Mouse (Mus musculus) kidney, postnatal 0 days (tissue): Measurements from ENCODE around the gene Dmd. TPM values are rescaled to one million over a fixed set of nuclear protein-coding genes. Genes with fewer than 3 reads are reported as not detected.

Experiments used
- ATAC-seq: fragments of 200-750 bp; cut with Nextera tagmentation; replicated peaks from 2 replicates; pipeline ENCODE4 v1.8.0; 2017; ENCODE audit warnings: low read depth, moderate number of reproducible peaks, moderate TSS enrichment, moderate library complexity; ENCODE audit not compliant: low FRiP score
- DNase-seq: peaks from one replicate; pipeline ENCODE4 v3.0.0-alpha.2; 2016; ENCODE audit warnings: low spot score
- H3K27ac ChIP-seq: fragments of 300-500 bp; sonication (generic); 2 replicates; pipeline ENCODE4 v1.5.1; 2014; ENCODE audit warnings: mild to moderate bottlenecking
- H3K27me3 ChIP-seq: fragments of 300-500 bp; sonication (generic); 2 replicates; pipeline ENCODE4 v1.6.1; 2014; ENCODE audit warnings: low read length, mixed read lengths; ENCODE audit not compliant: insufficient read depth
- H3K36me3 ChIP-seq: fragments of 300-500 bp; sonication (generic); 2 replicates; pipeline ENCODE4 v1.6.1; 2014; ENCODE audit warnings: low read length, mixed read lengths; ENCODE audit not compliant: insufficient read depth
- H3K4me1 ChIP-seq: fragments of 300-500 bp; sonication (generic); replicated peaks from 2 replicates; pipeline ENCODE4 v1.6.1; 2014; ENCODE audit warnings: antibody characterized with exemption, low read length, mixed read lengths; ENCODE audit not compliant: insufficient read depth
- H3K4me2 ChIP-seq: fragments of 300-500 bp; sonication (generic); 2 replicates; pipeline ENCODE4 v1.6.1; 2014; ENCODE audit warnings: mild to moderate bottlenecking, low read length, moderate library complexity, mixed read lengths
- H3K4me3 ChIP-seq: fragments of 300-500 bp; sonication (generic); replicated peaks from 2 replicates; pipeline ENCODE4 v1.5.1; 2014; ENCODE audit warnings: low read depth, low read length
- H3K9ac ChIP-seq: fragments of 300-500 bp; sonication (generic); 2 replicates; pipeline ENCODE4 v1.6.1; 2014; ENCODE audit warnings: low read depth, low read length
- H3K9me3 ChIP-seq: fragments of 300-500 bp; sonication (generic); replicated peaks from 2 replicates; pipeline ENCODE4 v1.6.1; 2016; ENCODE audit warnings: low read length, inconsistent platforms, mixed read lengths
- CTCF ChIP-seq: IDR thresholded peaks from 2 replicates; pipeline ENCODE4 v1.5.1; 2016; ENCODE audit warnings: antibody characterized with exemption, low read depth, mild to moderate bottlenecking, moderate library complexity
- WGBS: fragments of 180-500 bp; shearing (Covaris S2); extraction: QIAGEN DNeasy Blood & Tissue Kit; methylation state at CpG from one replicate; pipeline ENCODE4 v1.1.7; 2014; 5-methylcytosine and 5-hydroxymethylcytosine counted together
- polyA plus RNA-seq: library from polyadenylated mRNA; unstranded; fragments of >200 nt; fragmentation: Nextera tagmentation; extraction: Ambion mirVana; gene quantifications from 2 replicates; pipeline ENCODE4 v1.2.1, GENCODE M21; 2015

Gene Dmd
- polyA plus RNA-seq, 1 experiment from 2014 or later, result 16.4 TPM

DNA sequence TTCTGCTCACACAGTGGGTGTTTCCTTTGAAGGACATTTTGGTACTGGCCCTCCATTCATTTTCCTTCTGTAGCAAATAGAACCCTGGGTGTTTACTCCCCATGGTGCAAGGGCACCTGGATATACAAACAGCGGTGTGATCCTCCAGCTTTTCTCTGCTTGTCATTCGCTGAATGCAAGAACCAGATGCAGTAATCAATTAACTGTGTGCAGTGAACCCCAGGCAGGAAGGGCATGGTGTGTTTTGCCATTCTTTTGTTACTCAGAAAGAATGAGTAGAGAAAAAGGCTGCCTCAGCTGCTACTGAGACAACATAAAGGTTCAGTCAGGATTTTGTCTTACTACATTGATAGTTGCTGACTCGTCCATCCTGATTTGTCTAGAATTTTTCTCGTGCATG is 1799.0 kb downstream of the Dmd start:
- no peak for TF ChIP-seq CTCF
- 51% methylated on average over 4 of the region's 4 CpGs for WGBS
- DNase-seq (no peak), ATAC-seq (no peak)
- Histone ChIP-seq H3K4me1 (no peaks in the 10 kb centered on the region), H3K9ac (no peak overlapping the region), H3K4me3 (no peak overlapping the region), H3K27me3 (no peaks in the 10 kb centered on the region), H3K36me3 (no peaks in the 10 kb centered on the region), H3K27ac (no peak overlapping the region), H3K4me2 (no peak overlapping the region), H3K9me3 (no peaks in the 10 kb centered on the region)

DNA sequence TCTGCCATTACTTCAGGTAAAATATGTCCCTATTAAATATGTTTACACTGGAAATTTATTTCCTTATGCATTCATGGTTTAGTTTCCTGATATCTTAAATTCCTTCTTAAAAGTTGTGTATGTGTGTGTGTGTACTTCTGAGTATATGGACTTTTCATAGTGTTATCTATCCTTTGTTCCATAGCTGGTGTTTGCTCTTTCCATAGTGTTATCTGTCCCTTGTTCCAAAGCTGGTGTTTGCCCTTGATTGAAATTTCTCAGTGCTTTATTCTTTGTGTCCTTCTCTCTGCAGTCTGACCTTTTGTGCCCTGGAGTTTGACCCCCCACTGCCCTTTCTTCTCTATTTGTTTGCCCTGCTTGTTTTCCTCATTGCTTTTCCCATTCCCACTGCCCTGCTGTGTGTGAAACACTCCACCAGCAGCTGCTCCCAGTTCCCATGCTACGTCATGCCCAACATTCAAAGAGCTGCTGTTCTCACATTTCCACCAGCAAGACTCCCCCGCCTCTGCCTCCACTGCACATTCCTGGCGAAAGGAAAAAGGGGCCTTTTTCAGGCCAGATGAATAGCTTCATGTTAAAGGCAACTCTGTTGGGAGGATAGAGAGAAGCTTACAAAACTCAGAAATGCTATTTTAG is 1911.5 kb downstream of the Dmd start:
- Histone ChIP-seq H3K36me3 (no peaks in the 10 kb centered on the region), H3K4me3 (no peak overlapping the region), H3K27me3 (no peaks in the 10 kb centered on the region), H3K27ac (no peak overlapping the region), H3K4me2 (no peak overlapping the region), H3K4me1 (no peaks in the 10 kb centered on the region), H3K9me3 (no peaks in the 10 kb centered on the region), H3K9ac (no peak overlapping the region)
- no peak for TF ChIP-seq CTCF
- WGBS, result 36% methylated on average over 3 of the region's 3 CpGs
- no peak; the same call in 1 of the 2 replicates for ATAC-seq
- DNase-seq, result peak; percentile 44

DNA sequence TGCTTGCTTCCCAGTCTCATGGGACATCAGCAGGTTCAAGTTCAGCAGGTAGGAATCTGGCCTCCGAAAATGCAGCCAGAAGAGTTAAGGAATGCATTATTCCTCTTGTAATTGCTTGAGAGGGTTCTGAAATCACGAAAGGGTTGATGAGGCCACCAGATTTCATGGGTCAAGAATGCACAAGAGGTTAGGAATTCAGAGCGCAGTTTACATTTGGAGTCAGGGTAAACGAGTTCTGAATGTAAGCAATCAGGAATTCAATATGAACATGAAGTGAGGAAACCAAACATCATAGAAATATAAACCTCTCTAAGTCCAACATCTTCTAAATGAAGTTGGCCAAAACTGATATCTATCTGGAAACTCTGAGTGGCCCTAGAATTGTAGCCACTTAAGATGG is 1924.4 kb downstream of the Dmd start:
- H3K36me3 ChIP-seq, result no peaks in the 10 kb centered on the region
- H3K27ac ChIP-seq, result no peak overlapping the region
- no peak for TF ChIP-seq CTCF
- WGBS, result 55% methylated on average over 4 of the region's 4 CpGs
- H3K9me3 ChIP-seq, result no peaks in the 10 kb centered on the region
- no peak for ATAC-seq
- DNase-seq, result no peak
- no peaks in the 10 kb centered on the region for H3K27me3 ChIP-seq
- H3K9ac ChIP-seq, result no peak overlapping the region
- no peak overlapping the region for H3K4me2 ChIP-seq
- H3K4me1 ChIP-seq, result no peaks in the 10 kb centered on the region
- H3K4me3 ChIP-seq, result no peak overlapping the region

DNA sequence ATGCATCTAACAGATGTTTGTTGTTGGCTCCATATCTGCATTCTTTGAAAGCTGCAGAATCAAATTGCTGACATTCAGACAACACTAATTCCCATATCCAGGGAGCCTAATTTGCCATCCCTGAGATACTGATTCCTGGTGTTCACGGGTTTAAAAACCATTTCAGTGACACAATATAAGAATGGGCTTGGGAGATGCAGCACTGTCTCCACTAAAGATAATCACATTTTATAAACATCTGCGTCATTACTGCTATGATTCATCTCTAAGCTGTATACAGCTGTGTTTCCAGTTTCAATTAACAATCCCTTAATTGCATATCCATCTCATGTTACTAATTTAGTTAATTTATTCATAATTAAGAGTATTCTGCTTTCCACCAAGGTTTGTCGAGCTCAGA is 1929.5 kb downstream of the Dmd start:
- H3K4me2 ChIP-seq, result no peak overlapping the region
- H3K4me3 ChIP-seq, result no peak overlapping the region
- no peak overlapping the region for H3K9ac ChIP-seq
- H3K36me3 ChIP-seq, result no peaks in the 10 kb centered on the region
- DNase-seq (no peak), ATAC-seq (no peak)
- WGBS, result 59% methylated on average over 3 of the region's 3 CpGs
- no peak overlapping the region for H3K27ac ChIP-seq
- H3K9me3 ChIP-seq, result no peaks in the 10 kb centered on the region
- TF ChIP-seq CTCF, result no peak
- H3K27me3 ChIP-seq, result no peaks in the 10 kb centered on the region
- H3K4me1 ChIP-seq, result no peaks in the 10 kb centered on the region

DNA sequence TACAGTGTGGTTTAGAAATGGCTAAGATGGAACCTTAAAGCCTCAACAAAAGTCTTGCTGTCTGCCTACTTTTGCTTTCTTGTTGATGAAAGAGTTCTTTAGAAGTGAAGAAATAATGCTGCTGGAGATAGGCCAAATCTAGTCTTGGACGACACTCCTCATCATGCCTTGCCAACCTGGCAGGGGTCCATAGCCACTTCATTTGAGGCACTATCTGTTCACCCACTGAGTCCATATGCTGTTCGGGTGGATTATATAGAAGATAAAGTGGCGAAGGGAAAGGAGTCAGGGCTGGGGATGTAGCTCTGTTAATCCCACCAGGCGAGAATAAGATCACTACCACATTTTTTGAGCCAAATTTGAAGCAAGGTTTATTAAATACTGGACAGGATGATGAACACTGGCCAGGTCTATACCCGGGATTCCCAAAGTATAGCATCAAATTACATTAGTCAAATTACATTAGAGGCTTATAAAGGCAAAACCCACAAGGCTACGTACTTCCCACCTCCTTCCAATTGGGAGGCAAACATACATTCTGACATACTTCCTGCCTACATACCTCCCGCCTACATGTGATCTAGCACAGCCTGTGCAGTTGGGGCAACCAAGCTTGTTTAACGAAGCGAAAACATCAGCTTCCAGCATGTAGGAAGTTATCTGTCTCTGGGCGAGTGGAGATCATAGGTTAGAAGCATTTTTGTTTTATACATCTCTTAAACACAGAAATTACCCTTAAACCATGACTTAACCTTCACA is 1984.2 kb downstream of the Dmd start:
- no peak overlapping the region for H3K27ac ChIP-seq
- DNase-seq, result no peak
- H3K9me3 ChIP-seq, result no peaks in the 10 kb centered on the region
- H3K4me3 ChIP-seq, result no peak overlapping the region
- no peak for TF ChIP-seq CTCF
- H3K27me3 ChIP-seq, result no peaks in the 10 kb centered on the region
- no peak overlapping the region for H3K4me2 ChIP-seq
- no peak for ATAC-seq
- no peak overlapping the region for H3K9ac ChIP-seq
- 79% methylated on average over 10 of the region's 10 CpGs for WGBS
- no peaks in the 10 kb centered on the region for H3K36me3 ChIP-seq
- H3K4me1 ChIP-seq, result no peaks in the 10 kb centered on the region

DNA sequence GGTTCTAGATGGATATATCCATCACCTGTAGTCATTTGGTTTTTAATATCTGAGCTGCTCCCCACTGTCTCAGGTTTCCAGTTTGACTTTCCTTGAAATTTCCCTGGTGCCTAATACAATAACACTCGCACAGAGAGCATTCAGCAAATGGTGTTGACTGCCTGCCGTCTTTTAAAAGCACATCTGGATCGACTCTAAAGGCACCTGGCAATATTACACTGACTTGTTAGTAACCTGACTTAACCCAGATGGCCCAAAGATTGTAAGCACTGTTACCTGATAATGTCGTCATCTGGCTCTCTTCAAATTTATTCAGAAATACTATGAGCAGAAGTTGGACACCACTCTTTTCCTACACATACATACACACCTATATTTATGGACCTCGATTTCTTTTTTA is 2011.9 kb downstream of the Dmd start:
- DNase-seq, result no peak
- 59% methylated on average over 5 of the region's 5 CpGs for WGBS

More for the DNA sequence above, 2011.9 kb downstream of the Dmd start:
- Histone ChIP-seq H3K4me3 (no peak overlapping the region), H3K4me1 (no peaks in the 10 kb centered on the region), H3K4me2 (no peak overlapping the region), H3K27ac (no peak overlapping the region), H3K9me3 (no peaks in the 10 kb centered on the region), H3K9ac (no peak overlapping the region), H3K27me3 (no peaks in the 10 kb centered on the region), H3K36me3 (no peaks in the 10 kb centered on the region)
- TF ChIP-seq CTCF, result no peak
- ATAC-seq, result no peak
